Mouse (Mus musculus) ovary, postnatal 10 days (tissue): ENCODE results near the gene Ano8.
"Not testable (repeated sequence)": the region's sequence is repeated elsewhere in the genome, so short reads cannot be mapped to it uniquely, and the experiment has no call there.

Experiments used
- DNase-seq: peaks from one replicate; pipeline ENCODE4 v3.0.0; 2022; ENCODE audit warnings: low spot score

Ano8 gene

DNA sequence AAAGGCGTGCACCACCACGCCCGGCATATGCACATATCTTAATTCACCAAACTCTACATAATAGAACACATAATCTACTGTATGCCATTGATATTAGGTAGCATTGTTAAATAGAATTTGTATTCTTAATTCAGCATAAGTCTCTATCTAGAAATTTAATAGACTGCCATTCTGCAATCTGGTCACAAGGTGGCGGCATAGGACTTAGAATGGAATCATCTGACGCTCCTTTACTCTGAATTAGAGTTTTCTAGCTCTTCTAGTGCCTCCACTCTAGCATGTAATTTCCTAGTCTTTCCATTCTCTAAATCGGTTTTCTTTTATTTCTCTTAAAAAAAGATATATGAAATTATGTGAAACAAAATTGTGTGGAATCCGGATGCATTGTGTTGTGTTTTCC is 44.4 kb downstream of the Ano8 start:
- peak; percentile 27 for DNase-seq

DNA sequence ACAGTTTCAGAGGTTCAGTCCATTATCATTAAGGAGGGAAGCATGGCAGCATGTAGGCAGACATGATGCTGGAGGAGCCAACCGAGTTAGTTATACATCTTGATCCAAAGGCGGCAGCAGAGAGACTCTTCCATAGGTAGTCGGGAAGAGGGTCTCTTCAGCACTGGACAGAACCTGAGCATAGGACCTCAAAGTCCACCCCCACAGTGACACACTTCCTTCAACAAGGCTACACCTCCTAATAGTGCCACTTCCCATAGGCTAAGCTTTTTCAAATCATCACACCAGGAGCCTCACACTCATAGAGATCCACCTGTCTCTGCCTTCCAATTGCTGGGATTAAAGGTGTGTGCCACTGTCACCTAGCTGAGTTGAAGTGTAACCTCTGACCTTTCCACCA is 48.7 kb downstream of the Ano8 start:
- DNase-seq: no peak

DNA sequence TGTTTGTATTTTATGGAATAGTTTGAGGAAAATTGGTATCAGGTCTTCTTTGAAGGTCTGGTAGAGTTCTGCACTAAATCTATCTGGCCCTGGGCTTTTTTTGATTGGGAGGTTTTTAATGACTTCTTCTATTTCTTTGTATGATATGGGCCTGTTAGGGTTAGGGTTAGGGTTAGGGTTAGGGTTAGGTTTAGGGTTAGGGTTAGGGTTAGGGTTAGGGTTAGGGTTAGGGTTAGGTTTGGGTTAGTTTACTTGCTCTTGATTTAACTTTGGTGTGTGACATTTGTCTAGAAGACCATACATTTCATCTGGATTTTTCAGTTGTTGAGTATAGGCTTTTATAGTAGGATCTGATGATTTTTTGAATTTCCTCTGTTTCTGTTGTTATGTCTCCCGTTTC is 52.8 kb downstream of the Ano8 start:
- not testable (repeated sequence) for DNase-seq
